Mouse (Mus musculus) monocyte, adult 2 months (primary cell): ENCODE results near the gene Matn4.
"Not testable (repeated sequence)": the region's sequence is repeated elsewhere in the genome, so short reads cannot be mapped to it uniquely, and the experiment has no call there.

Experiments
- DNase-seq, 2 experiments: peaks; one replicate each; pipeline ENCODE4 v3.0.0; 2022; ENCODE audit warnings: low spot score in 2 of 2, low read depth in 1 of 2

Gene Matn4

GRCm38 (mm10) chr2:164373187-164373586, 31.8 kb downstream of the Matn4 start:
- DNase-seq: no peak

- DNase-seq: peak in 1 of 2 experiments; percentile 29
These were observed 32.4 kb downstream of the Matn4 start for GRCm38 (mm10) chr2:164372408-164373053.

GRCm38 (mm10) chr2:164371371-164371770, 33.6 kb downstream of the Matn4 start:
- DNase-seq: no peak

GRCm38 (mm10) chr2:164368620-164369105, 36.3 kb downstream of the Matn4 start:
- no peak for DNase-seq

- no peak for DNase-seq
These were observed 38.0 kb downstream of the Matn4 start for GRCm38 (mm10) chr2:164366947-164367346.

- no peak for DNase-seq
These were observed 43.8 kb downstream of the Matn4 start for GRCm38 (mm10) chr2:164360974-164361657.

- no peak for DNase-seq
These were observed 45.3 kb downstream of the Matn4 start for GRCm38 (mm10) chr2:164359668-164360067.

GRCm38 (mm10) chr2:164359031-164359430, 45.9 kb downstream of the Matn4 start:
- DNase-seq: no peak

- no peak for DNase-seq
These were observed 46.6 kb downstream of the Matn4 start for GRCm38 (mm10) chr2:164358373-164358772.

GRCm38 (mm10) chr2:164356177-164356967, 48.6 kb downstream of the Matn4 start:
- no peak for DNase-seq

GRCm38 (mm10) chr2:164353356-164353755, 51.6 kb downstream of the Matn4 start:
- no peak for DNase-seq

GRCm38 (mm10) chr2:164352697-164353096, 52.3 kb downstream of the Matn4 start:
- no peak for DNase-seq

- no peak for DNase-seq
These were observed 56.0 kb downstream of the Matn4 start for GRCm38 (mm10) chr2:164348980-164349379.

GRCm38 (mm10) chr2:164347697-164348096, 57.3 kb downstream of the Matn4 start:
- not testable (repeated sequence) for DNase-seq

- DNase-seq: not testable (repeated sequence)
These were observed 61.2 kb downstream of the Matn4 start for GRCm38 (mm10) chr2:164343732-164344131.
